Mouse (Mus musculus): ENCODE measurements around the gene Rpn1.
A peak's percentile ranks its signal among the peaks of the same experiment; 100 is the strongest.

Gene Rpn1

GRCm38 (mm10) chr6:88084278-88085151 lies at the start of gene Rpn1:
Rpn1 (plus strand) TSS chr6:88084482.
- peak; percentile 99 to 100 for DNase-seq (ENCODE audit: low spot score in 2 of 2)

- DNase-seq (ENCODE audit: low spot score in 2 of 2), result no peak
Observed at GRCm38 (mm10) chr6:88037471-88038045, 46.7 kb upstream of the Rpn1 start.

- no peak for DNase-seq (ENCODE audit: low spot score in 2 of 2)
Observed at GRCm38 (mm10) chr6:88039426-88039825, 44.9 kb upstream of the Rpn1 start.

- no peak for DNase-seq (ENCODE audit: low spot score in 2 of 2)
Observed at GRCm38 (mm10) chr6:88041221-88041620, 43.1 kb upstream of the Rpn1 start.

- DNase-seq (ENCODE audit: low spot score in 2 of 2), result no peak
Observed at GRCm38 (mm10) chr6:88042336-88042735, 41.9 kb upstream of the Rpn1 start.

- DNase-seq (ENCODE audit: low spot score in 2 of 2), result no peak
Observed at GRCm38 (mm10) chr6:88044234-88044576, 40.1 kb upstream of the Rpn1 start.

- DNase-seq (ENCODE audit: low spot score in 2 of 2), result peak; percentile 89 to 95
Observed at GRCm38 (mm10) chr6:88044577-88045405, 39.5 kb upstream of the Rpn1 start, which contains the start of gene Rab7. Rab7 (minus strand) TSS chr6:88045270.

GRCm38 (mm10) chr6:88045406-88045766 lies 38.9 kb upstream of the Rpn1 start:
- no peak for DNase-seq (ENCODE audit: low spot score in 2 of 2)

GRCm38 (mm10) chr6:88047853-88048252 lies 36.4 kb upstream of the Rpn1 start:
- DNase-seq (ENCODE audit: low spot score in 2 of 2), result no peak

GRCm38 (mm10) chr6:88049008-88049407 lies 35.3 kb upstream of the Rpn1 start:
- no peak for DNase-seq (ENCODE audit: low spot score in 2 of 2)

GRCm38 (mm10) chr6:88051206-88051605 lies 33.1 kb upstream of the Rpn1 start:
- no peak for DNase-seq (ENCODE audit: low spot score in 2 of 2)

- no peak for DNase-seq (ENCODE audit: low spot score in 2 of 2)
Observed at GRCm38 (mm10) chr6:88053228-88054080, 30.8 kb upstream of the Rpn1 start.

GRCm38 (mm10) chr6:88054081-88054835 lies 30.0 kb upstream of the Rpn1 start:
- no peak for DNase-seq (ENCODE audit: low spot score in 2 of 2)

GRCm38 (mm10) chr6:88055663-88056062 lies 28.6 kb upstream of the Rpn1 start:
- DNase-seq (ENCODE audit: low spot score in 2 of 2), result no peak

- DNase-seq (ENCODE audit: low spot score in 2 of 2), result no peak
Observed at GRCm38 (mm10) chr6:88056866-88057265, 27.4 kb upstream of the Rpn1 start.

- DNase-seq (ENCODE audit: low spot score in 2 of 2), result no peak
Observed at GRCm38 (mm10) chr6:88059903-88060302, 24.4 kb upstream of the Rpn1 start.

- peak in 1 of 2 experiments; percentile 24 for DNase-seq (ENCODE audit: low spot score in 2 of 2)
Observed at GRCm38 (mm10) chr6:88060602-88061001, 23.7 kb upstream of the Rpn1 start.

GRCm38 (mm10) chr6:88061406-88061805 lies 22.9 kb upstream of the Rpn1 start:
- no peak for DNase-seq (ENCODE audit: low spot score in 2 of 2)

GRCm38 (mm10) chr6:88062398-88062797 lies 21.9 kb upstream of the Rpn1 start:
- no peak for DNase-seq (ENCODE audit: low spot score in 2 of 2)

GRCm38 (mm10) chr6:88064072-88064642 lies 20.1 kb upstream of the Rpn1 start:
- no peak for DNase-seq (ENCODE audit: low spot score in 2 of 2)
